Mouse (Mus musculus) heart, embryonic 16.5 days (tissue): ENCODE measurements around the gene Olfr374. TPM values are rescaled to one million over a fixed set of nuclear protein-coding genes. Genes with fewer than 3 reads are reported as not detected.
"Not testable (repeated sequence)": the region's sequence is repeated elsewhere in the genome, so short reads cannot be mapped to it uniquely, and the experiment has no call there.

Experiments used
- ATAC-seq: fragments of 200-750 bp; cut with Nextera tagmentation; replicated peaks from 2 replicates; pipeline ENCODE4 v1.8.0; 2017; ENCODE audit warnings: moderate number of reproducible peaks; ENCODE audit not compliant: insufficient read depth, low FRiP score; ENCODE audit errors: extremely low read depth
- H3K27ac ChIP-seq: fragments of 300-500 bp; sonication (generic); 2 replicates; pipeline ENCODE4 v1.5.1; 2014; ENCODE audit warnings: mild to moderate bottlenecking, low read length, control low read depth, moderate library complexity
- H3K27me3 ChIP-seq: fragments of 300-500 bp; sonication (generic); 2 replicates; pipeline ENCODE4 v1.6.1; 2014; ENCODE audit warnings: low read length, mixed read lengths; ENCODE audit not compliant: control insufficient read depth, insufficient read depth
- H3K36me3 ChIP-seq: fragments of 300-500 bp; sonication (generic); 2 replicates; pipeline ENCODE4 v1.6.1; 2014; ENCODE audit not compliant: control insufficient read depth, insufficient read depth
- H3K4me1 ChIP-seq: fragments of 300-500 bp; sonication (generic); 2 replicates; pipeline ENCODE4 v1.6.1; 2014; ENCODE audit warnings: low read length, mixed read lengths; ENCODE audit not compliant: control insufficient read depth, insufficient read depth
- H3K4me2 ChIP-seq: fragments of 300-500 bp; sonication (generic); 2 replicates; pipeline ENCODE4 v1.6.1; 2014; ENCODE audit warnings: low read depth, mild to moderate bottlenecking, control low read depth, low read length
- H3K4me3 ChIP-seq: fragments of 300-500 bp; sonication (generic); 2 replicates; pipeline ENCODE4 v1.5.1; 2014; ENCODE audit warnings: mild to moderate bottlenecking, control low read depth, low read length
- H3K9ac ChIP-seq: fragments of 300-500 bp; sonication (generic); 2 replicates; pipeline ENCODE4 v1.6.1; 2014; ENCODE audit warnings: low read length, control low read depth
- H3K9me3 ChIP-seq: fragments of 300-500 bp; sonication (generic); replicated peaks from 2 replicates; pipeline ENCODE4 v1.6.1; 2016; ENCODE audit warnings: low read length; ENCODE audit not compliant: control insufficient read depth
- WGBS: fragments of 180-500 bp; shearing (Covaris S2); extraction: QIAGEN DNeasy Blood & Tissue Kit; methylation state at CpG from one replicate; pipeline ENCODE4 v1.1.7; 2014; 5-methylcytosine and 5-hydroxymethylcytosine counted together
- polyA plus RNA-seq: library from polyadenylated mRNA; unstranded; fragments of >200 nt; fragmentation: Nextera tagmentation; extraction: Ambion mirVana; gene quantifications from 2 replicates; pipeline ENCODE4 v1.2.1, GENCODE M21; 2015

Gene Olfr374
- polyA plus RNA-seq: 0.04 TPM in 1 of 2 replicates, not detected in the other

GRCm38 (mm10) chr8:72106740-72107139 lies at the start of gene Olfr374:
TSS of gene Olfr374 (plus strand) at chr8:72107040.
- Histone ChIP-seq H3K4me1 (no peaks in the 10 kb centered on the region), H3K4me2 (no peak within 1 kb of the TSS), H3K36me3 (no peaks in the 10 kb centered on the region), H3K9ac (no peak within 1 kb of the TSS), H3K4me3 (no peak within 1 kb of the TSS), H3K27ac (no peak within 1 kb of the TSS), H3K9me3 (peaks cover 4% of the 10 kb centered on the region), H3K27me3 (no peaks in the 10 kb centered on the region)
- no peak for ATAC-seq
- 80% methylated on average over 3 of the region's 3 CpGs for whole genome bisulfite sequencing

GRCm38 (mm10) chr8:72057643-72058042 lies 49.2 kb upstream of the Olfr374 start:
- H3K9ac ChIP-seq, H3K27me3 ChIP-seq, H3K4me2 ChIP-seq, ATAC-seq, H3K4me3 ChIP-seq, H3K27ac ChIP-seq, H3K36me3 ChIP-seq, H3K9me3 ChIP-seq, H3K4me1 ChIP-seq: not testable (repeated sequence)
- 71% methylated on average over 3 of the region's 4 CpGs for WGBS

GRCm38 (mm10) chr8:72066819-72067399 lies 39.9 kb upstream of the Olfr374 start:
- H3K27me3 ChIP-seq, H3K27ac ChIP-seq, H3K9me3 ChIP-seq, H3K4me2 ChIP-seq, H3K4me3 ChIP-seq, ATAC-seq, H3K36me3 ChIP-seq, H3K9ac ChIP-seq, H3K4me1 ChIP-seq: not testable (repeated sequence)
- WGBS: 86% methylated on average over 1 of the region's 1 CpGs

GRCm38 (mm10) chr8:72082877-72083276 lies 24.0 kb upstream of the Olfr374 start, which contains the start of gene Olfr373:
TSS of gene Olfr373 (plus strand) at chr8:72083177.
- not testable (repeated sequence) for H3K9ac ChIP-seq, H3K9me3 ChIP-seq, H3K27ac ChIP-seq, H3K4me2 ChIP-seq, H3K36me3 ChIP-seq, H3K4me3 ChIP-seq, ATAC-seq, H3K27me3 ChIP-seq, H3K4me1 ChIP-seq

- Histone ChIP-seq H3K4me2 (no peak overlapping the region), H3K27me3 (no peaks in the 10 kb centered on the region), H3K27ac (no peak overlapping the region), H3K9me3 (no peaks in the 10 kb centered on the region), H3K36me3 (no peaks in the 10 kb centered on the region), H3K9ac (no peak overlapping the region), H3K4me1 (no peaks in the 10 kb centered on the region), H3K4me3 (no peak overlapping the region)
- 53% methylated on average over 5 of the region's 5 CpGs for WGBS
- ATAC-seq: no peak
These were observed 22.1 kb upstream of the Olfr374 start for GRCm38 (mm10) chr8:72084744-72085143.

GRCm38 (mm10) chr8:72087611-72088010 lies 19.2 kb upstream of the Olfr374 start:
- H3K4me1 ChIP-seq, ATAC-seq, H3K9ac ChIP-seq, H3K27me3 ChIP-seq, H3K36me3 ChIP-seq, H3K9me3 ChIP-seq, H3K4me2 ChIP-seq, H3K4me3 ChIP-seq, H3K27ac ChIP-seq: not testable (repeated sequence)
- WGBS: 86% methylated on average over 3 of the region's 3 CpGs

- not testable (repeated sequence) for H3K4me2 ChIP-seq, ATAC-seq, H3K9ac ChIP-seq, H3K9me3 ChIP-seq, H3K4me3 ChIP-seq, H3K27ac ChIP-seq, H3K4me1 ChIP-seq, H3K36me3 ChIP-seq, H3K27me3 ChIP-seq
These were observed 10.1 kb upstream of the Olfr374 start for GRCm38 (mm10) chr8:72096721-72097120.

GRCm38 (mm10) chr8:72099377-72100103 lies 7.3 kb upstream of the Olfr374 start:
- not testable (repeated sequence) for H3K9ac ChIP-seq, H3K9me3 ChIP-seq, H3K4me3 ChIP-seq, H3K27me3 ChIP-seq, H3K36me3 ChIP-seq, H3K4me1 ChIP-seq, ATAC-seq, H3K4me2 ChIP-seq, H3K27ac ChIP-seq
- 57% methylated on average over 6 of the region's 7 CpGs for WGBS

- Histone ChIP-seq H3K4me1 (no peaks in the 10 kb centered on the region), H3K27ac (no peak overlapping the region), H3K4me2 (no peak overlapping the region), H3K4me3 (no peak overlapping the region), H3K27me3 (no peaks in the 10 kb centered on the region), H3K9me3 (peaks cover 4% of the 10 kb centered on the region), H3K36me3 (no peaks in the 10 kb centered on the region), H3K9ac (no peak overlapping the region)
- ATAC-seq: no peak
- WGBS: 19% methylated on average over 4 of the region's 4 CpGs
These were observed 1.7 kb upstream of the Olfr374 start for GRCm38 (mm10) chr8:72105165-72105564.
